Mouse (Mus musculus): ENCODE data around the gene Tmem238. TPM values are rescaled to one million over a fixed set of nuclear protein-coding genes. Genes with fewer than 3 reads are reported as not detected.
A peak's percentile ranks its signal among the peaks of the same experiment; 100 is the strongest.

Gene Tmem238
- total and polyA plus RNA-seq, 3 experiments = 5.5 to 12.3 (median 9.8) TPM

DNA sequence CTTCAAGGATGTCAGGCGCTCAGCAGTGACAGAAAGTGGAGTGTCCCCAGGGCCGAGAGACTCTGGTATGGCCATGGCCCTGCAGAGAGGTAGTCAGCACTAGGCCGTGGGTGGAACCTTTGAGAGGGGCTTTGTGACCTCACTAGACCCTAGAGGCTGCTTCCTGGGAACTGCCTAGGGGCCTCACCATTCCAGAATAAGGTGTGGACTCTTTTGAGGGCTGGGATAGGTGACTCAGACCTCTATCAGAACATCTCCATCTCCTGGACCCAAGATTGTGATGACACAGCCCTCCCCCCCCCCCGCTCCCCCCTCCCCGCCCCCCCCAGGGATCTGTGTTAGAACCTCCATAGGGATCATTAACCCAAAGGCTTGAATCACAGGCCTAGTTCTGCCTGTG, 18.3 kb downstream of the Tmem238 start, which contains the start of gene Fam71e2:
TSS of gene Fam71e2 (minus strand) at position 101 of the 400 bp plus-strand sequence.
- Histone ChIP-seq H3K27me3 (replicated peaks) (peaks cover 13% of the 10 kb centered on the region), H3K4me1 (ENCODE audit: control insufficient read depth in 1 of 2, insufficient read depth in 2 of 2) (no peaks in the 10 kb centered on the region; a peak in 1 of 4 replicates), H3K36me3 (replicated peaks in 1 of 2; ENCODE audit: control insufficient read depth in 1 of 2, insufficient read depth in 1 of 2, low read length in 1 of 2) (no peaks in the 10 kb centered on the region), H3K79me2 (replicated peaks; ENCODE audit: control insufficient read depth, extremely low read depth, insufficient read depth, poor library complexity, severe bottlenecking) (no peaks in the 10 kb centered on the region), H3K4me2 (ENCODE audit: insufficient read depth, low read depth, poor library complexity, severe bottlenecking) (no peak within 1 kb of the TSS), H3K27ac (ENCODE audit: insufficient read depth, low read depth) (no peak within 1 kb of the TSS), H3K4me3 (replicated peaks in 1 of 3; ENCODE audit: low read depth in 2 of 3, low read length in 2 of 3, poor library complexity in 1 of 3) (no peak within 1 kb of the TSS), H3K9ac (ENCODE audit: insufficient read depth, low read depth) (no peak within 1 kb of the TSS), H3K9me3 (replicated peaks; ENCODE audit: low read length) (no peaks in the 10 kb centered on the region)
- in situ Hi-C loops (cut with MboI; ENCODE audit: low pct_ligation_motif_present, low pct_unique_long_range_greater_than_20kb, low sequenced_read_pairs) (no loop called here), dilution Hi-C loops (cut with MboI; ENCODE audit: extremely low pct_ligation_motif_present, extremely low pct_unique_long_range_greater_than_20kb, low sequenced_read_pairs) (no loop called here)
- no peak for DNase-seq (ENCODE audit: extremely low read depth)
- no peak for TF ChIP-seq IRF4 (IDR thresholded peaks at IDR 0.05; ENCODE audit: low read depth, low read length)
- no peak for TF ChIP-seq SIN3A (IDR thresholded peaks at IDR 0.05; ENCODE audit: low read length)
- no peak for TF ChIP-seq RCOR1 (conservative IDR thresholded peaks at IDR 0.05; ENCODE audit: low read depth, low read length)
- no peak for TF ChIP-seq NRF1 (IDR thresholded peaks at IDR 0.05; ENCODE audit: low read depth, low read length)
- TF ChIP-seq CTCF (conservative IDR thresholded peaks at IDR 0.05 in 1 of 2, IDR thresholded peaks at IDR 0.05 in 1 of 2; ENCODE audit: low read depth in 2 of 2, low read length in 2 of 2) = no peak
- TF ChIP-seq POLR2A (IDR thresholded peaks at IDR 0.05; ENCODE audit: low read depth, low read length) = no peak
- no peak for TF ChIP-seq POLR2AphosphoS2 (IDR thresholded peaks at IDR 0.05; ENCODE audit: low read depth, low read length)
- TF ChIP-seq UBTF (IDR thresholded peaks at IDR 0.05; ENCODE audit: low read depth, low read length) = no peak
- TF ChIP-seq JUN (IDR thresholded peaks at IDR 0.05; ENCODE audit: insufficient read depth, low read depth, low read length) = no peak

DNA sequence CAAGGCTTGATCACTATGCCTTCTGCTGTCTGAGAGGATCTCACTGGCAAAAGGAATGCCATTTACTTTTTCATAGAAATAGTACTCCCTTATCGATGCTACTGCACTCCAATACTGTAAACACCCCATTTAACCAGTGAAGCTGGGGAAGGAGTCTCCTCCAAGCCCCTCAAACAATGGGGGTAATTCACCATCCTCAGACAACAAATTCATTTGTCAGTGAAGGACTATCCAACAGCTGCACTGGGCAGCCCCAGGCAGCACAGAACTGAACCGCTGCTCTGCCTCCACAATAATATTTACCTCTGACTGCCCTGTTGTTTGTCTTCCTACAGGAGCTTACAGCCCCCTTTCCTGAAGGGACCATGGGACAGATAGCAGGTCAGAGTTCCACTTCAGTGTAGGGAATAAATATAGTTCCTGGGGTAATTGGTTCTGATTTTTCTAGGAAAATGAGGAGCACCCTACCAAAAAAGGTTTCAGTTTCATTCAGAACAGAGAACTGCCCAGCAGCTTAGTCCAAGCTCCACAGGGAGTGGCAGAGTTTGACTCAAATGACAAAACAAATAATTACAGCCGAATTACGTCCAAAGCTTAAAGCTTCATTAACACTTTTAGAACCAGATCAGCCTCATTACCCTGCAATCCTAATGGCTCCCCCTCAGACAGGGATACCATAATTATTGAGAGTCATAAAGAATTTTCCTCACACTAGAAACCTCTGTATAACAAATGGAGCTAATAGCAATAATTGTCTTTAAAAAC, 24.3 kb downstream of the Tmem238 start:
- in situ Hi-C loops (cut with MboI; ENCODE audit: low pct_ligation_motif_present, low pct_unique_long_range_greater_than_20kb, low sequenced_read_pairs) = no loop called here
- Histone ChIP-seq H3K4me1 (ENCODE audit: control insufficient read depth in 1 of 2, insufficient read depth in 2 of 2) (peaks cover 0 to 3% of the 10 kb centered on the region in 2 experiments; a peak in 1 of 4 replicates), H3K9me3 (replicated peaks; ENCODE audit: low read length) (no peaks in the 10 kb centered on the region), H3K27ac (ENCODE audit: insufficient read depth, low read depth) (no peak overlapping the region), H3K79me2 (replicated peaks; ENCODE audit: control insufficient read depth, extremely low read depth, insufficient read depth, poor library complexity, severe bottlenecking) (no peaks in the 10 kb centered on the region), H3K4me2 (ENCODE audit: insufficient read depth, low read depth, poor library complexity, severe bottlenecking) (peak overlapping the region; percentile 62; the same call in 1 of the 2 replicates), H3K36me3 (replicated peaks in 1 of 2; ENCODE audit: control insufficient read depth in 1 of 2, insufficient read depth in 1 of 2, low read length in 1 of 2) (no peaks in the 10 kb centered on the region), H3K27me3 (replicated peaks) (peaks cover 6% of the 10 kb centered on the region), H3K9ac (ENCODE audit: insufficient read depth, low read depth) (no peak overlapping the region), H3K4me3 (replicated peaks in 1 of 3; ENCODE audit: low read depth in 2 of 3, low read length in 2 of 3, poor library complexity in 1 of 3) (no peak overlapping the region)
- dilution Hi-C loops (cut with MboI; ENCODE audit: extremely low pct_ligation_motif_present, extremely low pct_unique_long_range_greater_than_20kb, low sequenced_read_pairs) = no loop called here
- no peak for TF ChIP-seq ZC3H11A (IDR thresholded peaks at IDR 0.05; ENCODE audit: low read depth, low read length)
- no peak for TF ChIP-seq MAFK (IDR thresholded peaks at IDR 0.05; ENCODE audit: insufficient replicate concordance, low read length)
- no peak for TF ChIP-seq MYC (IDR thresholded peaks at IDR 0.05; ENCODE audit: low read depth, low read length)
- TF ChIP-seq IRF4 (IDR thresholded peaks at IDR 0.05; ENCODE audit: low read depth, low read length) = no peak
- TF ChIP-seq ELF1 (IDR thresholded peaks at IDR 0.05; ENCODE audit: low read depth, low read length) = no peak
- TF ChIP-seq TCF12 (IDR thresholded peaks at IDR 0.05; ENCODE audit: low read depth, low read length) = no peak
- TF ChIP-seq ZMIZ1 (IDR thresholded peaks at IDR 0.05; ENCODE audit: low read depth, low read length) = no peak
- TF ChIP-seq GABPA (IDR thresholded peaks at IDR 0.05; ENCODE audit: insufficient replicate concordance, low read depth, low read length) = no peak
- TF ChIP-seq JUN (IDR thresholded peaks at IDR 0.05; ENCODE audit: insufficient read depth, low read depth, low read length) = no peak
- no peak for TF ChIP-seq ZKSCAN1 (IDR thresholded peaks at IDR 0.05; ENCODE audit: borderline replicate concordance, low read depth, low read length)
- TF ChIP-seq MXI1 (IDR thresholded peaks at IDR 0.05; ENCODE audit: low read depth, low read length) = no peak
- no peak for TF ChIP-seq CHD2 (IDR thresholded peaks at IDR 0.05; ENCODE audit: low read length)
- no peak for TF ChIP-seq JUND (conservative IDR thresholded peaks at IDR 0.05; ENCODE audit: low read depth, low read length)
- TF ChIP-seq PAX5 (IDR thresholded peaks at IDR 0.05; ENCODE audit: low read length) = no peak
- TF ChIP-seq RAD21 (IDR thresholded peaks at IDR 0.05; ENCODE audit: low read depth, low read length) = no peak
- no peak for TF ChIP-seq MEF2A (IDR thresholded peaks at IDR 0.05; ENCODE audit: borderline replicate concordance, low read depth, low read length)
- no peak for TF ChIP-seq BHLHE40 (IDR thresholded peaks at IDR 0.05; ENCODE audit: low read depth, low read length)
- DNase-seq (ENCODE audit: extremely low read depth) = no peak

Data from CH12.LX (cell line).